Mouse (Mus musculus) erythroblast, embryonic 14.5 days (primary cell): ENCODE data around the gene Atp9a.

Experiments used
- GATA1 ChIP-seq: IDR thresholded peaks from 2 replicates; pipeline ENCODE4 v1.6.1; 2012; ENCODE audit warnings: low read length, inconsistent platforms, mixed read lengths
- TAL1 ChIP-seq: IDR thresholded peaks from 3 replicates; pipeline ENCODE4 v1.6.1; 2012; ENCODE audit warnings: low read length, inconsistent platforms, mixed read lengths

GRCm38 (mm10) chr2:168627829-168628770, 114.1 kb downstream of the Atp9a start:
- TF ChIP-seq GATA1 (no peak), TAL1 (no peak)
